Mouse (Mus musculus): ENCODE data around the gene Frmd8.
"Not testable (repeated sequence)": the region's sequence is repeated elsewhere in the genome, so short reads cannot be mapped to it uniquely, and the experiment has no call there.

Gene Frmd8

DNA sequence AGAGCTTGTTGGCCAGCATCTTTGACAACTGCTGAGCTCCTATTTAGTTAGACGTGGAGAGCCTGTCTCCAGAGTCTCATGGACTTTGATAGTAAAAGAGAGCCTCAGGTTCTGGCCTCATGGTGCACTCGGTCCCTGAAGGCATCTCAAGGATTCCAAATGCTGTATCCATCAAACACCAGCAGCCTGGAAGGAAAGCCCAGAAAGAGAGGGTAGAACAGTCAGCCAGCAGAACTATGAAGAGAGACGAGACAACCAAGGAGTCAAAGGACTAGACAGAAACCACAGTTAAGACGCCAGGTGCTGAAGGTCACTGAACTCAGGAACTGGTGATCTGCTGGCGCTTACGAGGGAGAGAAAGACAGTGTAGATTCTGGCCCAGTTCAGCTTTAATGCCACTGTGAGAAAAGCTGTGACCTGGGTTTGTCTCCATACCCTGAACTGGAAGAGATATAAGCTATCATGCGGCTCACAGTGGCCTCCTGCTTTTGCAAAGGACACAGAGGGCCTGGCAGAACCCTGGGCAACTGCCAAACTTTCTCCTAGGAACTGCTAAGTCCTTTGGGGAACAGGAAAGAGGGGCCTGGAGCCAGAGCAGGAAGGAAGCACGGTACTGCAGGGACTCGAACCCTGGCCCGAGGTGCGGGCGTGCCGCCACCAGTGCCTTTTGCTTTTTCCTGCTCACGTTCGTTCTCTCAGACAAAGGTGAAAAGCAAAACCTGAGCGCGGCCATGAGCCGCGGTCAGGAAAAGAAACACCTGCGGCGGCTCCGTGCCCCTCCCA lies 50.8 kb downstream of the Frmd8 start:
- peak; percentile 95 for DNase-seq

DNA sequence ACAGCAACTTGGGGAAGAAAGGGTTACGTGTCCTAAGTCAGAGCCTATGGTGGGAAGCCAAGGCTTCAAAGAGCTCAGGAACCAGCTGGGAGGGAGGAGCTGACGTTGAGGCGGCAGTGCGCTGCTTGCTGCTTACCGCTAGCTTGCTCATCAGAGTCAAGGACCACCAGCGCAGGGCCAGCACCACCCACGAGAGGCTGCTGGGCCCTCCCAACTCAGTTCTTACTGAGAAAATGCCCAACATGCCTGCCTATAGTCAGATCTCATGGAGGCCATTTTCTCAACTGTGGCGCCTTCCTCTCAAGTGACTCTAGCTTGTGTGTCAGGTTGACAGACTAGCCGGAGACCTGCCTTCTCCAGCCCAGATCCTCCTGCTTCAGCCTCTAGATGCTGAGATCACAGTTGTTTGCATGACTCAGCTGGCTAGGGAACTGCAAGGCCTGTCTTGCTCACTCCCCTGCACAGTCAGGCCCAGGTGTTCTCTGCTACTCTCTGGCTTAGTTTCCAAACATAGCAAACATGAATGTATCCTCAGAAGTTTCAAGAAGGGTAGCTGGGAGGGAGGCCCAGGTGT lies 51.7 kb downstream of the Frmd8 start:
- DNase-seq: no peak

DNA sequence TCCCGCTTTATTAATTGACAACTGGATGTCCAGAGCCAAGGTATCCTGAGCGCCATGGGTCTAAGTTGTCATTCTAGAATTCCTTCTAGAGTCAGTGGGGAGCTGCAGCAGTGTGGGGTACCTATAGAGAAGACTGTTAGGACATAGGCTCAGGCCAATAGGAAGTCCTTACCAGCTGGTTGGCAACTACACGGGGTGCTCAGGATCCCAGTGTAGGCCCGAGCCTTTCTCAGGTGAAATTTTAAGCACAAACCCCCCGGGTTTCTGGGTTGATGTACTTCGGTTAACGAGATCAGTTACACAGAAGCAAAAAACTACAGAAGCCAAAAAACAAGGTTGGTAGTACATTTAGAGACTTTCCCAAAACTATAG lies 52.3 kb downstream of the Frmd8 start:
- no peak for DNase-seq

DNA sequence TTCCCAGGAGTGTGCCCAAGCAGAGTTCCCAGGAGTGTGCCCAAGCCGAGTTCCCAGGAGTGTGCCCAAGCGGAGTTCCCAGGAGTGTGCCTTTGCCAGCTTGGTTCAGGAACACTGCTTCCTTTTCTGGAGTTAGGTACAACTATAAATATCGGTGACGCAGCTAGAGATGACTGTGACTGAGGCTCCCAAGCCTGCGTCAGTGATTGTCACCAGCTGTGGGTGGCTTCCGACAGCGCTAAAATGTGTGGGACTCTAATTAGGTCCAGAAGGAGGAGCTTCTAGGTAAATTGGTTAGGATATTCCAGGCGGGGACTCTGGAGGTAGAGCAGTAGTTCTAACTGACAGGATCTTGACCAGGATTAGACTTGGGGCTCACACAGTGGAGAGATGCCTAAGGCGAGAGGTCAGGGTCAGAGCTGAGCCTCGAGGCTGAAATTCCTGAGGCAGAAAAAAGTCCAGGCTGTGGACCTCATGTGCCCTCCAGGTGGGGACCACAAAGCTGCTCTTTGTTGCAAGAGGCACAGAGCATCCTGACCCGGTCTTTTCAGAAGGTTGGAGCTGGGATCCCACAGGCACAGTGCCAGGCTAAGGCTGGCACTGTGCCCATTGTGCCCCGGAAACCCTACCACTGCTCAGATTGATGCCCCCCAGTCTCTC lies 52.8 kb downstream of the Frmd8 start:
- peak; percentile 97 for DNase-seq

DNA sequence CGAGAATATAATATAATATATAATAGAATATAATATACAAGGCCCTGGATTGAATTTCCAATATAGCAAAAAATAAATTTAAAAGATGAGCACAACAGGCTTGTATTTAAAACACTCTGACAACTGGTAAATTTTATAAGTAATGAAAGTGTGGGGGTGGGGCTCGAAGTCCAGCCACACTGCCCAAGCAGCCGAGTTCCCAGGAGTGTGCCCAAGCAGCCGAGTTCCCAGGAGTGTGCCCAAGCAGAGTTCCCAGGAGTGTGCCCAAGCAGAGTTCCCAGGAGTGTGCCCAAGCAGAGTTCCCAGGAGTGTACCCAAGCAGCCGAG lies 53.3 kb downstream of the Frmd8 start:
- DNase-seq: no peak

DNA sequence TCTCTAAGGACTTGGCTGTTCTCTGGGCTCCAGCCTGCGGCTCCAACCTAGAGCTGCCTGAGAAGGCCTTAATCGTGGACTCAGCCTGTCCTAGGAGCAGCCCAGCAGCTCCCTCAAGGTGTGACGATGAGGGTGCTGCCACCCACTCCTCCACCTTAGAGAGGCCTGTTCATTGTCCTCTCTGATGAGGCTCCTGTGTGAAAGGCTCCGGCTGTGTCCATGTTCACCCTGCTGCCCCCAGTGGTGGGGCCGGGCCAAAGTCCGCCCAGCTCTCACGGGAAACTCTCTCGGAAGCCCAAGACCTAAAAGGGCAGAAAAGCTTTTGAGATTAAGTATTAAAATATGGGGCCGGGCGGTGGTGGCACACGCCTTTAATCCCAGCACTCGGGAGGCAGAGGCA lies 55.5 kb downstream of the Frmd8 start:
- DNase-seq: peak; percentile 97

DNA sequence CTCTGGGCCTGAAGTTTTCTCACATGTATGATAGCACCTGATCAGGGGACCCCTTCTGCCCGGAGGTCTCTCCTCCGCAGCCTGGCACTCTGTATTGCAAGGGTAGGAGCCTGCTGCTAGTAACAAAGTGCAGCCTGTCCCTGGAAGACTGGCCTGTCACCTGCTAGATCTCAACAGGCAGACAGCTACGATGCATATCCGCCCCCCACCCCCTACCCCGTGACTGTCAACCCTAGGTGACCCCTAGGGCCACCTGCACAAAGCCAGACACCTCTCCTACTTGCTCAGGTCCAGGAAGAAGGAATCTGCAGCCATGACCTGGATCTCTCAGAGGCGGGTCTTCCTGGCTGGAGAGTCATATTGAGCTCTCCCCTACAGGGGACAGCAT lies 56.5 kb downstream of the Frmd8 start:
- DNase-seq: peak; percentile 96

DNA sequence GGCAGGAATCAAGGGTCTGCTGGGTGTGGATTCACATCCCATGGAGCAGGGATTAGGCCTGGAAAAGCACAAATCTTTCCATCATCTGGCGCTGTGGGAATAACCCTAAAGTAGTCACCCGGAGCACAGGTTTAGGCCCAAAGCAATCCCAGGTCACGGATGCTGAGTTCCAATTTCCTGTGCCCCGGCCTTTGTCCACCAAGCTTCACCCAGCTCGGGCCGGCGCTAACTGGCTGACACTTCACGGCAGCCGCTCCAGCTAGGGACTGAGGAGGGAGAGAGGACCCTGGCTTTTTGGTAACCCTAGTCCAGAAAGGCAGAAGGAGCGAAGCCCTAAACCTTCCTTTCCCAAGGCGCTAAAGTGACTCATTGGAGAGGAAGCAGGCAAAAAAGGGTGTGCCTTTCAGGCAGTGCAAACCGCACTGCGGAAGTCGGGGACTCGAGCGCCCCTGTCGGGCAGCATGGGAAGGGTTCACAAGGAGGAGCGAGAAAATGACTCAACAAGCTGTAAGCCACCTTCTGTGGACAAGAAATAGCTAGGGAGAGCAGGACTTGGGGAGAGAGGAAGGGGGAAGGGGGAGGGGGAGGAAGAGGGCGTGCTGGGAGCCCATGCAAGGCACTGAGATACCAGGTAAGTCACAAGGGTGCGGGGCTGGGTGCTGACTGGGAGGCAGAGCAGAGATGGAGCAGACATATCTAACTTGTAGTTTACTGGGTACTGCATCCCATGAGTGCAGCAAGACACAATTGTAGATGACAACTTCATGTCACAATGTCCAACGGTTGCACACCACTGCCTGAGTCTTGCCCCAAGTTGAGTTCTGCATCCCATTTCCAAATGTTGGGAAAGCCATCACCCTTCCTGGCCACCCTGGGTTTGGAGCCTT lies 57.1 kb downstream of the Frmd8 start:
- DNase-seq: peak; percentile 99

DNA sequence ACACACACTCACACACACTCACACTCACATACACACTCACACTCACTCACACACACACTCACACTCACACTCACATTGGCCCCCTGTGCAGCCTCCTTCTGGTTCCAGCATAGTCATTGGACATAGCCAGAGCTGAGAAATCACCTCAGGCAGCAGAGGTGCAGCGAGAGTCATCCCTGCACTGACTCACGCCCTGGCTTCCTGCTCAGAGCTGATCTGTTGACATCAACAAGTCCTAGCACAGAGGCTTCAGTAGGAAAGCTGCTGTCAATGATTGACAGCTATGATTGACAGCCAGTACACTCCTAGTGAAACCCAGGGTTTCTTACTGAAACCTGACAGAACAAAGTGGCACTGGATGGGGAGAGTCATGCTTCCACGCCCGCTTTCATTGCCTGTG lies 59.1 kb downstream of the Frmd8 start:
- peak; percentile 92 for DNase-seq

DNA sequence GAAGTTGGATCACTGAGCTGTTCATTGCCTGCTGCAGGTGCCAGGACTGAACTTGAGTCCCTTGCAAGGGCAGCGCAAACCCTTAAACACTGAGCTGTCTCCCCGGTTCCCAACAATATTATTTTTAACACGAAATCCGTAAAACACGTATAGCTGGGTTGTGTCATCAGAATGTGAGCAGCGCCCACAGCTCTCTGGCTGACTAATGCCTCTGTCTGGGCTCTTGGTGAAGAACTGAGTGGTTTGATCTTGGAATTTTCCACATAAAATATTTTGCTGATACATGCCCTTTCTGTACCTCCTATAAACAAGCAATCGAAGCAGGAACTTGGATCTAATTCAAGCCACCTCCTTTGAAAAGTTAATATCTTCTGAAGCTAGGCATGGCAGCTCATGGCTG lies 60.1 kb downstream of the Frmd8 start:
- no peak for DNase-seq

DNA sequence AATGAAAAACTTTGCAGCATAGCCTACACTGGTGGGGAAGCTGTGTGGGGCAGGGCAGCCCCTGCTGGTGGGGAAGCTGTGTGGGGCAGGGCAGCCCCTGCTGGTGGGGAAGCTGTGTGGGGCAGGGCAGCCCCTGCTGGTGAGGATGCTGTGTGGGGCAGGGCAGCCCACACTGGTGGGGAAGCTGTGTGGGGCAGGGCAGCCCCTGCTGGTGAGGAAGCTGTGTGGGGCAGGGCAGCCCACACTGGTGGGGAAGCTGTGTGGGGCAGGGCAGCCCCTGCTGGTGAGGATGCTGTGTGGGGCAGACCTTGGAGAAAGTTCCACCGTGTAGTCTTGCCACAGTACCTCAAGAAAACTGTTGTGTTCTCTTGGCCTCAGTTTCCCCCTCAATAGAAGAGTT lies 61.0 kb downstream of the Frmd8 start:
- not testable (repeated sequence) for DNase-seq

DNA sequence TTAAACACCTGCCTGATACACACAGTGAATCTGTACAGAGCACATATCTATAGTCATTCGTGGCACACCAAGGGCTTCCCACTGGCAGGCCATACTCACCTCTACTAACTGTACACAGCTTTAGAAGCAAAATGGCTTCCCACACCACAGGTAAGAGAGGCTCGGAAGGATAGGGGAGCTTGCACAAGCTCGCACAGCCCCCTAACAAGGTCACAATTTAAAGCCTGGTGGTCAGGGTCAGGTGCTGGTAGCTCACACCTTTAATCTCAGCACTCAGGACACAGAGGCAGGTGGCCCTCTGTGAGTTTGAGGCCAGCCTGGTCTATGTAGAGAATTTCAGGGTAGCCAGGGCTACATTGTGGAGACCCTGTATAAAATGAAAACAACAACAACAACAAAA lies 61.5 kb downstream of the Frmd8 start:
- DNase-seq: peak; percentile 91

DNA sequence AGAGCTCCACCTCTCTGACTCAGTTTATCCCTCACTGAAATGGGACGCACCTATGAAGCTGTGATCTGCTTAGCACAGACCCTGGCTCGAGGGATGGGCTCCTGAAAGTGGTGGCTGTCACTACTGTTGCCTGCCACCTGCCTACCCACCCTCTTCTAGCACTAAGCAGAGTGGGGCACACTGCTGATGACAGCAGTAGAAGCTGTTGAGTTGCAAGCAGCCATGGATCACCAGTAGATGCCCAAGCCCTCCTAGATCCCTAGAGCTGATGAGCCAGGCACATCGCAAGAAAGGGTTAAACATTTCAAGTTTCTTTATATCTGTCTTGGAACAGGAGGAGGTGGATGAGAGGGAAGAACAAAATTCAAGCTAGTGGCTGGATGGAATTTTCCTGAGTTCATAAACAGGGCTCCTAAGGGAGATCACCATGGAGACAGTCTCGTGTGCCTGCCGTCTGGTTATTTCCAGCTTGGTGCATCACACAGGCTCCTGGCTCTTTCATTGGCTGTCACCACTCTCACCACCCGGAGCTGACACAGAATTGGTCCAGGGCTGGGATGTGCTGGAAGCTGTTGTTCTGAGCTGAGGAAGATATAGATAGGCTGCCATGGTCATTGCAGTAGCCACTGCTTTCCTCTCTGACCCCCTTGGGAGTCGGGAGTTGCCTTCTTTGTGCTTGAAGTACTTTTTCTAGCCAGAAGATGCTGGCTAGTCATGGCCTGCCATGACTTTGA lies 63.1 kb downstream of the Frmd8 start:
- DNase-seq: peak; percentile 100

DNA sequence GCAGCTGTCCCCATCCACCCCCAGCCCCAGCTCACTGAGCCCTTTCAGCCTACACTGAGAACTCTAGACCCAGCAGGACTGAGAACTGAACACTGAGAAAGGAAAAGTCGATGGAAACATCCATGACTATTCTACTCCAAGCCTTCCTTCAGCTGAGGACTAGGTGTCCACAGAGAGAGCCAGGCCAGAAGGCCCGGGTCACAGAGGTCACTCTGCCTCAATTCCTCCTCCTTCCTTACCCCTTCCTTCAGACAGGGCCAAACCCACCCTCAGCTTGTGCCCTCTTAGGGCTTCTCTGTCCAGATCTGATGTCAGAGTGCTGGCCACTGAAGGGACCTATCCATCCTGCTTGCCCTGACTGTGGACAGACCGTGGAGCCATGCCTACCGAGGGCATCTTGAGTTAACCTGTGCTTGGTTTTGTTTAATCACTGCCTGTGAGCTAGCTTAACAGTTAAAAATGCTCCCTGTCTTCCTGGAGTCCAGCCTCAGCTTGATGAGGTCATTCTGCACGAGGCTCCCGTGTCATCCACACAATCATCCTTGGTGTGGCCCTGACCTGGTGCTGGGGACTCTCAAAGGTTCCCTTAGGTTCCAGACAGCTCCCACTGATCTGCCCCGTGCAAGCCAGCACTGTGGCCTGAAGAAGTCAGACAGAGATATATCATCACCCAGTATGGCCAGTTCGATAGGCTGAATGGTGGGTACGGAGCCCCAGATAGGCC lies 64.1 kb downstream of the Frmd8 start:
- DNase-seq: peak; percentile 94

DNA sequence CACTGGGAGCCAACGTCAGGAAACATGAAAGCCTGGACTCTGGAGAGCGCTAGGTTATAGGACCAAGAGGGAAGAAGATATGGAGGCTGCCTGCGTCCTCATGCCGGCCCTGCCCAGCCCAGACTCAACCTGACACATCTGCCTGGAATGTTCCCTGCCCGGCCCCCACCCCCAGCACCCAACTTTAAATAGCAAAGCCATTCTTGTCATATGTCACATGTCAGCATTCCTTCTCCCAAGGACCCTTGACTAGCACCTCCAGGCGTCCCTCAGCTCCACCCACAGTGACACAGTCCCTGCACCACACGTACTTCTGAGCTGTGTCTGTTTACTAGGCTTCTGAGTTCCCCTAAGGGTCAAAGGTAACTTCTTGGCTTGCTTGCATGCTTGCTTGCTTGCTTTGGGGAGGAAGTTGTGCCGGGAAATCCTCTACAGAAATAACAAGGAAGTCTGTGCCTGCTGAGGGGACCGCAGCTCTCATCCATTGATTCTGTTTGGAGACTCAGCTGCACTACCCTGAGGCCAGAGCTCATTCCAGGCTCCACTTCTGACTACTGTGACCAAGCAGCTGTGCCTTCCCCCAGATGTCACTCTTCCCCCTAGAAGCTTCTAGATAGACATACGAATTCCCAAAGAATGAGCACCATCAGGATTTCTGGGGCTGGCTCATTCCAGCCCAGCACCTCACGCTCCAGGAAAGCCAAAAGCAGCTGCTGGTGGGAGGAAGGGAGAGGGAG lies 64.8 kb downstream of the Frmd8 start:
- DNase-seq: peak; percentile 98

DNA sequence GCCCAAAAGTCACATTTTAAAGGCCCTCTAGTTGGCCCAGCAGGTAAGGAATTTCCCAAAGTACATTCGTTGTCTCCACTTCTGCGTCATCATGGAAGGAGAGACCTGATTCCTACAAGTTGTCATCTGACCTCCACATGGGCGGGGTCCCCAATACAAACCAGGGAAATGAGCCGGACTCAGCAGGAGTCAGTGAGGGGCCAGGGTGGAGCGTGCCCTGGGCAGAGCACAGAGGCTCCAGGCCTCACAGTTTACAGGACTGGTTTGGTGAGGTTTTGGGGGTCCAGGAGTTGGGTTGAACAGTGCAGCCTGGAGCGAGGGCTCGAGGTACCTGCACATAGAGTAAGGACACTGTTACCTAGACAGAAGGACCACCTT lies 65.4 kb downstream of the Frmd8 start:
- DNase-seq: peak; percentile 96

DNA sequence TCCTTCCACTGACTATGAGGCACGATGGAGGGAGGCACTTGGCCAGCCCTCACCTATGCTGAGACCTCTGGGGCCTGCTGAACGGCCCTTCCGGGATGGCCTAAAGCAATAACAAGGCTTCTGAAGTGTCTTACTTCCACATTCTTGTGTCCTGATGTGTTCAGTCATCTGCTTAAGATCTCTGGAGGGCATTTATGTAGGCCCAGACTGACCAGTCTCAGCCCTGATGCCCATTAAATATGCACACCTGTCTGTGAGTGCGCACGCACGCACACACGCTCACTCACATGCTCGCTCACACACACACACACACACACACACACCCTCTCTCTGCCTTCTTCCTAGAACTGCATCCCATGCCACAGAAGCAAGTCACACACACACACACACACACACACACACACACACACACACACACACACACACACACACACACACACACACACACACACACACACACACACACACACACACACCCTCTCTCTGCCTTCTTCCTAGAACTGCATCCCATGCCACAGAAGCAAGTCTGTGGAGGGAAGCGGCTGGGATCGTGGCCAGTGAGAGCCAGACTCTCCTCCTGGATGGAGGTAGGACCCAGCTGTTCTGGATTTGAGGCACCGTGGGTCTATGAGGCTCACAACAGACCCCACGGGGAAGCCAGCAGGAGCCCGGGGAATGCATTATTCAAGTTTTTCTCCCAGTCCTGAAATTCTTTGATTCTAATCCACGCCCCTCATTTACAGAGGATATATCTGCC lies 65.9 kb downstream of the Frmd8 start:
- no peak for DNase-seq

DNA sequence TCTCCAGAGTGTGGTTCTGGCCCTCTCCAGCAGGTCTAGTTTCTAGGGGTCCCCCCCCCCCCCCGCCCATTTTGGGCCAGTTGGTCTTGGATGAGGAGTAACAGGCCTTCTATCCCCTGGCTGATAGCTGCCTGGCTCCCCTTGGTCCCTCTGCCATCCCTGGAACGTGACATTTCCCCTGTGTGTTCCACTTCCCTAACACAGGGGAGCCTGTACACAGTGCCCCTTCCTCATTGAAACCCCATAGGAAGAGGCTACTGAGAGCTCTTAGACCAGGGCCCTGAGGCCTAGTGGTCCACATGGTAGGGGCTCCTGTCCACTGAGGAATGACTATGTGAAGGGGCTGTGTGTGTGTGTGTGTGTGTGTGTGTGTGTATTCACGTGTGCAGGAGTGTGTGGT lies 67.3 kb downstream of the Frmd8 start:
- DNase-seq: peak; percentile 93

DNA sequence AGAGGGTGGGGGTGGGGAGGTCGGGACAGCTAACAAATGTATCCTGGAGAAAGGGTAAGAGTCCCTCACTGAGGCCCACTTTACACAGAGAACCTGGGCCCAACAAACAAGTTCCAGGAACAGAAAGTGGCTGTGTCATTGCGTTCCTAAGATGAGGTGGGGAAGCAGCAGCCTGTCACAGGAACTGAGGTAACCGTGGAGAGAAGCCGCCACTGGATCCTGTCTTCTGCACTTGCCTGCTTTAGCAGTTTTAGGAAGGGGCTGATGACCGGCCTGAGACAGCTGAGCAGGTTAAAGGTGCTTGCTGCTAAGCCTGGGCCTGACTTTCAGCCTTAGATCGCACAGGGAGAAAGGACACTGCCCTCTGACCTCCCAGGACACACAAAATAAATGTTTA lies 68.3 kb downstream of the Frmd8 start:
- peak; percentile 96 for DNase-seq

DNA sequence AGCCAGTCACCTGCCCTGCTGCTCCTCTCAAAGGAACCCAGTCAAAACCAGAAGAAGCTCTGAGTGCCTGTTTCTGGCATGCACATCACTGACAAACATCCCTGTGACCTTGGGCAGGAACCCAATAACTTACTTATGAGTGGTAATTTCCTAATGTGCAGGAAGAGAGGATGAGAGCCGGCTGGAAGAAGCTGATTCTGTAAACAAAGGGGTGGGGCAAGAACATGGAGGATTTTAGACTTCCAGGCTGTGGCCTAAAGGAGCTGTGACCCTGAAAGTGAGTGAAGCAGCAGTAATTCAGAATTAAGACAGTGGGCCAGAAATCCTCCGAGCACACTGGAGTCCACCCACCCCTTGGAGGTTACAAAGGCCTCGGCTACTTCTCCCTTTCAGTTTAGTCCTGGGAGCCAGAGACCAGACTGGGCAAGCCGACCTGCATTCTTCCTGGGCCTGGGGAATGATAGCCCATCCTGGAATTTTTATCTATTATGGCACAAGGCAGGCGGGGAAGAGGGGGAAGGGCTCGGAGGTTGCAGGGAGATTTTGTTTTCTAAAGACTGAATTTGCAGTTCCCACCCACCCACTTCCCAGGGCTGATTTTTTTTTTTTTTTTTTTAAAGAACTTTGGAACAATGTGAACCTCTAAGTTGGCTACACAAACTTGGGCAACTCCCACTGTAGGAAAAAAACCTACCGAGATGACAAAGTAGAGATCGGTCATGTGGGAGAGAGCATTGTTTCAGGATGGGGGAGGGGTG lies 68.8 kb downstream of the Frmd8 start:
- DNase-seq: peak; percentile 97
